Mouse (Mus musculus) CD8-positive naive resting alpha-beta T cell, adult 2 months (primary cell): Measurements from ENCODE around the gene Bphl.
"Not testable (repeated sequence)": the region's sequence is repeated elsewhere in the genome, so short reads cannot be mapped to it uniquely, and the experiment has no call there.

Experiments
- DNase-seq, 2 experiments: peaks; one replicate each; pipeline ENCODE4 v3.0.0; 2022; ENCODE audit warnings: low read depth in 2 of 2, low spot score in 2 of 2

The Bphl gene

DNA sequence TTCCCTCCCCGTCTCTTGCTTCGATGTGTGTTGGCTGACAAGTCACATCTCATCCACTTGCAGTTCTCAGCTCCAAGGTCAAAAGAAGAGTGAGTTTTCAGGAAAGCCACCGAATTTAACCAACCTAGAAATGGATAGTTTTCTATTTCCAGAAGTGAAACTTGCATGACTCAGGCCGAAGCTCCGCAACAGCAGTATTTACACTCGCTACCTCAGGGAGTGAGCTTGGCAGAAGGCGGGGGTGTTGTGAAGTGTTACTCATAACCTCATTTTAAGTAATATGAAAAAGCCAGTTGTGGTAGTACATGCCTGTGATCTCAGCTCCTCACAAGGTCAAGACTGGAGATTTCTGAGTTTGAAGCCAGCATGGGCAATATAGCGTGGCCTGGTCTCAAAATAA, 13.1 kb downstream of the Bphl start:
- DNase-seq, result no peak

DNA sequence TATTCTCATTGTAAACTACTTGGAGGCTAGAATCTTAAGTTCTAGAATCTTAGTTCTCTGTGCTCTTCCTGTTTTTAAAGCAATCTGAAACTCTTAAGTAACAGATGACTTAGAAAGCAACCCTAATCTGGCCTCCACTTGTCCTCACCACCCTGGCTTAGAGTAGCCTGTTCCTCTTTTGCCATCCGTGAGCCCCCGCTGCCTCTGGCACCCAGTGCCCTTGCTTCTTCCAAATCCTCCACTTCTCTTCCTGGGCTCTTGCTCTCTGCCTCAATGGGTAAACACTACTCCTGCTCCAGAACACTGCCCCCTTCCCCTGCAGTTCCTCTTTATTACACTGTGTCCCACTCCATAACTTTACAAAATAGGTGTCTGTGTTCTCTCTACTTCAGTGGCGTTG, 14.3 kb downstream of the Bphl start:
- DNase-seq, result no peak

DNA sequence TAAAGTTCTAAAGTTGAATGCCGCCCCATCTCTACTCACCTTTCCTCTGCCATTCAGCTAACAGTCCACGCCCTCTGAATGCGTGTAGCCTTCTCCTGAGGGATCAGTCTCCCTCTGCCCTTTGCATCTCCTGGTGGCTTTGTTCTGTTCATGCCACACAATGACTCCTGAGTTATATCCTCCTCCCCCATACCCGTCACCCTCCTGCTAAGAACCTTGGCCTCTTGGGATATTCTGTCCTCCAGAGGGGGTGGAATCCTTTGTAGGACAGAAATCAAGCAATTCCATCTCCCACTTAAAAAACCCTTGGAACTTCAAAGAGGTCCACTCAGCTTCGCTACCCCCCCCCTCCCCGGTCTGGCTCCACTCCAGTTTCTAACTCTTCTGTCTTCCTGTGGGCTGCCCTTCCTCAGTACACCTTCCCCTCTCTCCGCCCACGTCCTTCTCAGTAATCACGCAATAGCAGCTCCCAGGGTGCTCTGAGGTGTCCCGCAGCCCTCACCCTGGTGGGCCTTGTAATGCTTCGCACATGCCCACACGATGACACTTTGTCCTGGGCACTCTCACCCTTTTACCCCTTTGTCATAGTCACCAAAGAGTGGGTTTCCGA, 16.4 kb downstream of the Bphl start:
- DNase-seq, result no peak

DNA sequence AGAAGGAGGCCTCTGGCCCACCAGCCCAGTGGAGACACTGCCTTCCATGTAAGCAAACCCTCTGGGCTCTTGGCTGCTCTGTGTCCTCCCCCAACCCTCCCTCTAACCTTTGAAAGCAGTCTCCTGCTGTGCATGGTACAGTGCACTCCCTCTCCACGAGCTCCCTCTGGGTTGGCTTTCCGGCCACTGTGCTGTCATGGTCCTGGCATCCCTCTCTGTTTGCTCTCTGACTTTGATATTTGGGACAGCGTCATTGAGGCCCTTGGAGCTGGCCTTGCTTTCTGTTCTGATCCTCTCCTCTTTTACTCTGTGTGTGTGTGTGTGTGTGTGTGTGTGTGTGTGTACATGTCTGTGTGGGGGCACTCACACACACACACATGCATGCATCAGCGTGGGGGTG, 17.0 kb downstream of the Bphl start:
- DNase-seq, result no peak

DNA sequence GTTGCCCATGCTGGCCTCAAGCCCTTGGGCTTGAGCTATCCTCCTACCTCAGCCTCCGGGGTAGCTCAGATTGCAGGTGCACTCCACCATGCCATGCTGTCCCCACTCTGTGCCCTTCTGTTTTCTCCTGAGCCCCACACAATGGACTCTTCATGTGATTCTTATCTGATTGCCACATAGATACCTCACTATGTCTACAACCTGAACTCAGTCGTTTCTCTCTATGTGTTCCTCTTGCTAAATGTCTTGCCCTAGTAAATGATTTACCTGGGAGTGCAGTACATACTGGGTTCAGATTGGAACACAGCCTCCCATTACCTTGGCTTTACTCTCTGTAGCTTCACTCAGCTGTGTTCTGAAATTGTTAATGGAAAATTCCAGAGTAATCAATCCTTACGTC, 17.6 kb downstream of the Bphl start:
- DNase-seq, result no peak

DNA sequence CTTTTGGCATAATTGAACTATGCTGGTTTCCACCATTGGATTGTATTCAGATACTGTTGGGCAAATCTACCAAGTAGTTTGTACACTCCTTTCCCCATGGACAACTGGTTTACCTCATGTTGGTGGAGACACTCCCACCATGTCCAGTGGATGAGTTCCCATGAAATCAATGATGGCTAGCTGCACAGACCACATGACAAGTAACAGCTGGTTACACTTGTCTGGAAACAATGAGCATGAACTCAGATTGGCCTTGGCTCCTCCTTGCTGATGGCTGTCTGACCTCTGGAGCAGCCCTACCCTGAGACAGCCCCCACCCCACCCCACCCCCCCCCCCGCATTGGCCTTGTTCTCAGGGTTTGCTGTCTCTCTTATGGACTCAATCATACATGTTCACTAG, 19.9 kb downstream of the Bphl start:
- no peak for DNase-seq

DNA sequence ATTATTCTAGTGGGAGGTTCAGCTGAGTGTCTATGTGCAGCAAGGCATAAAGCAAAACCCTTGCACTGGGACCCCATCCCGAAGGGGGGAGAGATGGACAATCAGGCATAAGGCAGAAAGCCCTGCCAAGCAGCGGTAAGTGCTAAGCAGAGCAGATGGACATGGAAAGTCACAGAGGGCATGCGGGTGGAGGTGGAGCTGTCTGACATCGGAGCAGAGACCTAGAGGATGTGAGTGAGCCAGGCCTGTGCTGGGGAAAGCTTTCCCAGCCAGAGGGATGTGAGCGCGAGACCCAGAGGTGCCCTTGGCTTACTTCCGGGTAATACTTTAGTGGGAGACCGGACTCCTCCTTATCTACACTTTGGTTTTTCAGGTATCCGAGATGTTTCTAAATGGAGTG, 22.7 kb downstream of the Bphl start:
- no peak for DNase-seq

DNA sequence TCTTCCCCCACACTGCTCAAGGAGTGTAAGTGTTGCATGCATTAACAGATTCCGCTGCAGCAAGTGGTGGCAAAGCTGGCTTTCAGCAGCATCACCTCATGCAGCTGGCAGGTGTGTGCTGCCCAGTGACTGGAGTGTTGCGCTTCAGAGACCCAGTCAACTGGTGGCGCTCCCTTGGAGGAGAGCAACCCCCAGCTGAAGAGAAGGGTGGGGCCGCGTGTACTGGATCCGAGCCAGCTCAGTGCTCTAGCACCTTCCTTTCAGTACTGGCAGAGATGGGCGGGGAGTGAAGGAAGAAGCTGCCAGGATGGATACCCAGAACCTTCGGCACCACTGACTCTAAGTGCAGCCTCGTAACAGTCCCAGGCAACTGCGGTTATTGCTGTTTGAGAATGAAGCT, 25.1 kb downstream of the Bphl start:
- no peak for DNase-seq

DNA sequence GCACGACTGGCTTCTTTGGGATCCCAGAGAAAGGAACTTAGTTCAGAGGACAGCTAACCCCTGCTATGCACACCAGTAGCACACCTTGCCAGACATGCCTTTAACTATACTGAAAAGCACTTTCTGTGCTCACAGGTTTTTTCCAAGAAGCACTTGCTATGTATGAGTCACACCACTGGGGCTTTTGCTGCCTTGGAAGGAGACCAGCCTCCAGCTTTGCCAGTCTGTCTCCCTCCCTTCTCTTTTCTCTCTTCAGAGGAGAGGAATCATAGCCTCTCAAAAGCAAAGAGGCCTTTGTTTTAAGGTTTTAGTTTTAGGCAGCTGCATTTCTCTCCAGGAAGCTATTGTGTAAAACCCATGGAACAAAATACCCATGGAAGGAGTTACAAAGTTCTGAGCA, 29.0 kb downstream of the Bphl start:
- DNase-seq, result no peak

DNA sequence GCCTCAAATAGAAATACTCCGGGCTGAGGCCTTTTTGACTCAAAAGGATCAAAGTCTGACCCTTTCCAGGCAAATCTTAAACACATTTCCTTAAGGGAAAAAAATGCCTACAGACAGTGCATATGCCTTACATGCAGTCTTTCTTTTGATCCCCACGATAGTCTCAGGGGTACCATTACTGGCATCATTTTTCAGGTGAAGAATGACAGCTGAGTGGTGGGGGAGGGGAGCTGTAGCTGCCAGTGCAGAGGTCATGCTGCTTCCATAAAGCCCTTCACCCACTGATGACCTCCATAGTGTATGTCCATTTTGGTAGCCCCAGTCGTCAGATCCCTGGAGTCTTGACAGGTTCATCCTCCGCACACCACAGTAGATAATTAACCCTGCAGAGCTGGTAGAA, 32.9 kb downstream of the Bphl start:
- DNase-seq, result no peak

DNA sequence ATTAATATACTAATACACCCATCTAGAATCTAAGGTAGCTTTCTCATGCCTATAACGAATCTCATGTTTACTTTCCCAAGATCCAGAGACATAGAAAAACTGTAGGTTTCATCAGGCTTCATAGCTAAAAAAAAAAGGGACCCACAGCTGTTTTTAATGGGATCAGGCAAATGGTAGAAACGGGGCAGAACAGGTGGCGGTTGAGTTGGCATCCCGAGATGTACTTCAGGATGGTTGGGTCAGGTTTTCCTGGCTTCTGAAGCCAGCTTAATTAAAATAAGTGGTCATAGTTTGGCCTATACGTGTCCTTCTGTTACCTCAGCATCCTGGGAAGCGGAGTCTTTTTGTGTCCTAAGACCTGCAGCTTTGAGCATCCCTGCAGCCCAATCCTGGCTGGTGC, 34.4 kb downstream of the Bphl start:
- no peak for DNase-seq

DNA sequence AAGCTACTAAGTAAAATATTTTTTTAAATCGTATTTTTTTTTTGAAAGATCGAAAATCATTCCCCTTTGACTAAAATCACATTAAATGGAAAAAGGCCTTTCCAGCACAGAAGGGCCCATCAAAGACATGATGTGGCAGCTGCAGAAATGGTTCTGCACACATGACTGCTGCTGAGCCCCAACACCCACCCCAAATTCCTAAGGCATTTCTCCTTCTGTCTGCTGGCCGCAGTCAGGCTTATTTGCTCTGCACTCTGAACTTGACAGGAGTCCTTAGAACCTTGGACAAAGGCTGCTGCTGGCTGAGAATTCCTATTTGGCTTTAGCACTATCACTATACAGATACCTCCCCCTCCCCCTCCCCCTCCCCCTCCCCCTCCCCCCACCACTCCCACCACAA, 35.5 kb downstream of the Bphl start:
- no peak for DNase-seq

DNA sequence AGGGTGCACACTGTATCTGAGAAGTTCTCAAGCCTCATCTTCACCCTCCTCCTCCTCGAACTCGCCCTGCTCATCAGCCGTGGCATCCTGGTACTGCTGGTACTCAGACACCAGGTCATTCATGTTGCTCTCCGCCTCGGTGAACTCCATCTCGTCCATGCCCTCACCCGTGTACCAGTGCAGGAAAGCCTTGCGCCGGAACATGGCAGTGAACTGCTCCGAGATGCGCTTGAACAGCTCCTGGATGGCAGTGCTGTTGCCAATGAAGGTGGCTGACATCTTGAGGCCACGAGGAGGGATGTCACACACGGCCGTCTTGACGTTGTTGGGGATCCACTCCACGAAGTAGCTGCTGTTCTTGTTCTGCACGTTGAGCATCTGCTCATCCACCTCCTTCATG, 37.0 kb downstream of the Bphl start:
- not testable (repeated sequence) for DNase-seq

DNA sequence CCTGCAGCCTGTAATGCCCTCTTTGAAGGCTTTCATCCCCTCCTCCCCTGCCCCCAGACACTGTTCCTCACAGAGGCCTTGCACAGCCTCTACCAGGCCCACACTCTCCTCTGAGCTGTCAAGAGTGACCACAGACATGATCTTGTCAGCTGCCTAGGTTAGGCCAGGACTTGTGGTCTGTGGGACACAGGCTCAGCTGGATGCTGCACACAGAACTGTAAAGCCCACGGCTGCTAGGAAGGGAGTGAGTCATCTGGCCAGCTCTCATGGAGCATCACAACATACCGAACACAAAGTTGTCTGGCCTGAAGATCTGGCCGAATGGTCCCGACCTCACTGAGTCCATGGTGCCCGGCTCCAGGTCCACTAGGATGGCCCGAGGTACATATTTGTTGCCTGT, 38.5 kb downstream of the Bphl start:
- DNase-seq, result not testable (repeated sequence)

DNA sequence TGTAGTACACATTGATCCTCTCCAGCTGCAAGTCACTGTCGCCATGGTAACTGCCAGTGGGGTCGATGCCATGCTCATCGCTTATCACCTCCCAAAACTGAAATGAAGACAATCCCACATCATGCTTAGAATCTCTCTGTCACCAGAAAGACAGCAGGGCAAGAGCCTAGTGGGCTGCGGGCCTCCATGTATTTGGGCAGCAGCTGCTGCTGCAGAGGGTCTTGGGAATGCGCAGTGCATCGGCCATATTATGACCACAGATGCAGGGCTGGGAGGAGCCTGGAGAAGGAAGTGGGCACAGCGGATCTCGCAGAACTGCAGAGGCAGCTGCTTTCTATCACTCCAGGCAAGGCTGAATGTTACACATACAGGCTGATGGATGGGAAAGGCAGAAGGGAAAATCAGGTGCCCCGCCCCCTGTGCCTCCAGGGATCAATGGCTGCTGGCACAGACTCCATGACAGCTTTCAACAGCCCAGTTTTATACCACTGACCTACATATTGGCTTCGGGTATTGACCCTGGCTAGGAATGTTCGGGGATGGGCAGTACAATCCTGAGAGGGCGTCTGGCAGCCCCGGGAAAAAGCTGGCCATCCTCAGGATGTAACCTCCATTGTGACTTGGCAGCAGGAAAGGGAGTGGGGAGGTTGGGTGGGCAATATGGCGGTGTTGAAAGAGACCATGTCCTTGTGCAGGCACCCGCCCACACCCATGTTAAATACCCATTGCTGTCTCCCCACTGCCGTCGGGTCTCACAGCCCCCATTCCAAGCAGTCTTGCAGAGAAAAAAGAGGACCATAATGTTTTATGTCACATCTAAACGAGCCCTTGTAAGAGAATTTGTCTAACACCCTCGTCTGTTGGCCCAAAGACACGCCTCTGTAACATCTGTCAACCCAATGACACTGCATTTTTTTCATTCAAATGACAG, 39.4 kb downstream of the Bphl start:
- DNase-seq, result no peak

DNA sequence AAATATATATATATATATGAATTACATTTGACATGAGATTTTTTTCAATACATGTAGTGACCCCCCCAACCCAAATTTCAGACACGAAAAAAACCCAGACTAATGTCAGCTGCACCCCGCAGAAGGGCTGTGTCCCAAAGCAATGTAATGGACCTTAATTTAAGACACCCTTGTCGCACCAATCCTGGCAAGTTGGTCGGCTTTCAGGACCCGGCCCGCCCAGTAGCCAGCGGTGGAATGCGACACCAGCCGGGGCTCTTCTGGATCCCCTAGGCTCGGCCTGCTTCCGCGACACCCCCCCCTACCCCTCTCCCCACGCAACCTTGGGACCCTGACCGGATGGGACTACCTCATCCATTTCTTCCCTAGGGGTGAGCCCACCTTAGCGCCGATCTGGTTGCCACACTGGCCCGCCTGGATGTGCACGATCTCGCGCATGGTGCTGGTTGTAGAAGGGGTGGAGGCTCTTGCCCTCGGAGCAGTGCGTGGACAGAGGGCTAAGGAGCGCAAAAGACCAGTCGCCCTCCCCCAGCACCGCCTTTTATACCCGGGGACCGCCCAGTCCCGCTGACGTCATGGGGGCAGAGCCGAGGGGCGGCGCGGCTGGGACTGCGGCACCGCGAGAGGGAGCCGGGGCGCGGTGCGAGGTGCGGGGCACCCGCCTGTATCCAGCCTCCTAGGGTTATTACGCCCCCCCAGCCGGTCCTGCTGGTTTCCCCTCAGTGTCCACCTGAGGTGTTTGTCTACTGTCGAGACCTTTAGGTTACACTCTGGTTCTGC, 40.3 kb downstream of the Bphl start, which contains the start of gene Tubb2a:
TSS of gene Tubb2a (minus strand) at position 516 of the 780 bp plus-strand sequence.
- peak; percentile 86 to 88 for DNase-seq

DNA sequence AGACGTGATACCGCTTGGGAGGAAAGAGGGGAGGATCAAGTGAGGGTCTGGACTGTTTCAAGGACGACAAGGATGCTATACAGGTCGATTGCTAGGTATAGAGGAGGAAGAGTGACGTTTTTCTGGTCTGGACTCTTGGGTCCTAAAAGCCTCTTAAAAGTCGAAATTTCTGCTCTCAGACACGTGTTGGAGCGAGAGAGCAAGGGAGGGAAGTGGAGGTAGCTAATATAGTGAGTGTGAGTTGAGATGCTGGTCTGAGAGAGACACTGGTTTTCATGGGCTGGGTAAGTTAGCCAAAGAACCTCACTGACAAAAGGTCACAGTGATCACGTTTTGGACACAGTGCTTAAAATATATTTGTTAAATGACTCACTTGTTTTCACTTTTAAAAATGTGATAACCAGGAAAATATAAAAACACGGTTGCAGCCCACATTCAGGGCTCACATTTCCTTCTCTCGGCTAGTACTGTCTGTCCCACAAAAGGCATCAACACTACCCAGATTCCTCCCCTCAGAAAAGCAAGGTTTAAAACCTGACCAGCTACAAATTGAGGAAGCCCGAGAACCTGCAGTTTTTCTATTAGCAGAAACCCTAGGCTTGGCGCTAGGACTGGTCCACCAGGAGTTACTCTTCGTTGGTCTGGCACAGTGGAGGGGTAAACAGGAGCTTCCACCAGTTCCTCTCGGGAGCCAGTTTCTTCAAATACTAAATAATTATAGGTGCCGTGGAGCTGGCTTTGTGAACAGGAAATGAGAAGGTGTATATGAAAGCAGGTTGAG, 41.3 kb downstream of the Bphl start:
- DNase-seq, result no peak

DNA sequence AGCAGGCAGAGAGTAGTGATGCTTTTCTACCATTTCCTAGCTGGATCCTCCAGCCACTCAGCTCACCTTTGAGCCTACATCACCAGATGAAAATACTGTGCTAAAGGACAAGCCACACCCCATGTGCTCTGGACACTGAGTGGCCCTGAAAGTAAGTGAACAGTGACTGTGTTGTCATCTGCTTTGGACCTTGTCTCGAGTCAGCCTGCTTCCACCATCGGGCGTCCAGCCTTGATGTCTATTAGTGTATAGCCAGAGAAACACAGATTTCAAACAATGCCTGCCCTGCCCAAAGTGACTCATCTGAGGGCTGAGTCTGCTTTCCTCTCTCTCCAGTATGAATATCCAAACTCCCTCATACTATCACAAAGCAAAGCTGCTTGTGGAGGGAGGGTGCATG, 42.4 kb downstream of the Bphl start:
- DNase-seq, result no peak

DNA sequence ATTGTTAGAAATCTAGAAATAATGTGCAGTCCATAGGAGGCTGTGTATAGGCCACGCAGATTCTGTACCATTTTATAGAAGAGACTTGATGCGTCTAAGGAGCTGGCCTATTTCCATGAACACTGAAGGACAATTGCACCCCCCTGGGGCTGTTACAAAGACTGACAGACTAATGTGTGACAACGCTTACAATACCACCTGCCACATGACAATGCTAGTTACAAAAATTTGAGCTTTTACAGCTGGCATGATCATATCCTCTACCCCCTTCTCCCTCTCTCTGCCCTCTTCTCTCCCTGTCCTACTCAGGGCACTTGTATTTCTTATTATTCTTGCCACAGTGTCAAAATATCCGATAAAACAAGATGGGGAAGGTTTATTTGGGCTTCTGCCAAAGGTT, 44.5 kb downstream of the Bphl start:
- DNase-seq, result no peak

DNA sequence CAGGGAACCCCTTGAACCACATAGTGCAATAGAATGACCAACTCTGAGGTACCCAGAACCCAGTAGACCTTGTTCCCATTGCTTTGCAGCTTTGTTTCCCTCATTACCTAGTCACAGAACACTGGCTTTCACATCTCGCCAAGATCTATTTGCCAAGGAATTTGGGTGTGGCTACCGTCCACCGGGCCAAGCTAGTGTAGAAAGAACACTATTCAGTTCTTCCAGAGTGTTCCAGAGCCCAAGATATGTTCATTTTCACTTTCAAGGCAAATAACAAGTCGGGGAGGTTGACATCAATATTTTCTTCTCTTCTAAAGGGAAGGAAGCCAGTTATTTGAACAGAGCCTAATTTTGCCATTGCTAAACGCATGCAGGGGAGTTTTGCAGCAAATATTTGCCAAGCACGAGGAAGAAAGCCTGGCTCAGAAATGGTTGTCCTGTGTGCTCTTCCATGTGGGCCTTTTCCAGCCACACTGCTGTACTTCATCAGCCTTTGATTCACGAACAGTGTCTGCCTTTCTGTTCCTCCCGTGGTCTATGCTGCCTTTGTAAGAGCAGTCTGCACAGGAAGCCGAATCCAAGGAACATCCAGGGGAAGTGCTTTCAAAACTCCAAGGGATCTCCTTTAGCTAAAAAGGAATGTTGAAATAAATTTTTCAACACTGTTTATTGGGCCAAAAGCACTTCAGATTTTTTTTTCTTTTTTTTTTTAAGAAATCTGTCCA, 46.8 kb downstream of the Bphl start:
- no peak for DNase-seq
